Mouse (Mus musculus): ENCODE measurements around the gene Macrod1.
A peak's percentile ranks its signal among the peaks of the same experiment; 100 is the strongest.
"Not testable (repeated sequence)": the region's sequence is repeated elsewhere in the genome, so short reads cannot be mapped to it uniquely, and the experiment has no call there.

Gene Macrod1

DNA sequence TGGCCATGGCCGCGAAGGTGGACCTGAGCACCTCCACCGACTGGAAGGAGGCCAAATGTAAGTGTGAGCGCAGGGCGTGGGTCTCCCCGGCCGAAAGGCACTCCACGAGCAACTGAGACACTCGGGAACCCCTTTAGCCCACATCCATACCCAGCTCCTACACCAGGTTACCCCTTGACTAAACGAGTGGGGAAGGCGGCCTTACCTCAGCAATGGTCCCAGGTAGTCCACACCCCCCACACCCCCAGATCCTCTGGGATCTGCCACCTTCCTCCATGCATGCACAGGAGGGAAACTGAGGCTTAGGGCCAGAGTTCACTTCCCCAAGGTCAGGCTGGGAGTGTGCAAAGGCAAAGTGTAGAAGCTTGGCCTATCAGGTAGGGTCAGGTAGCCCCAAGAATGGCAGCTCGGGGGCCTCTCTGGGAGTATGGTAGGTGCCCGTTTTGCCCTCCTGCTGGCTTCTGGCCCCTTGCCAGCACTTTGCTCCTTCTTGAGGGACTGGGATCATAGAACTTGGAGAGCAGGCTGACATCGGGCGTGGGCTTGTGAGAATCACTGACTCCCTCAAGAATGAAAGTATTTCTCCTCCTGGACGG lies 614 bp downstream of the Macrod1 start:
- DNase-seq (ENCODE audit: low spot score): no peak

DNA sequence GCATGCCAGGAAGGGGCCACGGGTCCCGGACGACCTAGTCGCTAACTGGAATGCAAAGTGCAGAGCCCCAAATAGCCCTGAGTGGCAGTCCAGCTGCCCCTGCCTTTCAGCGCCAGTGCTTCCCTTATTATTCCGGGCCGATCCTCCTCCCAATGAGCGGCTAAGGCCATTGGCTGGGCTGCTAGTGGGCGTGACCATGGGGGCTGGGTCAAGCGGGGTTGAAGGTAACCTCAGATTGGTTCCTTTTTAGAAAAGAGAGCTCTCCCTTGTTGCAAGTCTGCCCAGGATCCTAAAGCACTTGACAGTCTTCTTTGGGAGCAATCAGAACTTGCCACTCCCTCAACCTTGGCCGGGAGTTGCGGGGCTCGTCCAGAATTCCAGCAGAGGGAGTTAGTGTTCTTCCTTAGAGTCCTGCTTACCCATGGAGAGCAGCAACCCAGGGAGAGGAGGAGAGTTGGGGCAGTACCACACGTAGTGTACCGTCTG lies 1.2 kb downstream of the Macrod1 start:
- DNase-seq (ENCODE audit: low spot score): peak; percentile 41

DNA sequence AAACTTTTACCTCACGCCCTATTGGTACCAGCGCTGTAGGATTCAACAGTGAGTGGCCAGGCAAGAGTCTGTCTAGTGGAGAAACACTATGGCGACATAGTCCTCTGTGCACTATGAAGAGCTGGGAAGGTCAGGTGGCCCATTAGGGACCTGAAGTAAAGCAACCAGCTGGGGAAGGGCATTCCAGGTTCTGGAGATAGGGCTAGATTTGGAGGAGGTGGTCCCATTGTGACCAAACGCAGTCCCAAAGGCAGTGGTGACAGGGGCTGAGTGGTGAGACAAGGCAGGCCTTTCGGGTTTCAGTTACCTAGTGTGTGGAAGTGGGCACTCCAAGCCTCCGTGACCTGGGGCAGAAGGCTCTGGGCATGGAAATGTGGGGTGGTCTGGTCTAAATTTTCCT lies 1.9 kb downstream of the Macrod1 start:
- DNase-seq (ENCODE audit: low spot score): no peak

DNA sequence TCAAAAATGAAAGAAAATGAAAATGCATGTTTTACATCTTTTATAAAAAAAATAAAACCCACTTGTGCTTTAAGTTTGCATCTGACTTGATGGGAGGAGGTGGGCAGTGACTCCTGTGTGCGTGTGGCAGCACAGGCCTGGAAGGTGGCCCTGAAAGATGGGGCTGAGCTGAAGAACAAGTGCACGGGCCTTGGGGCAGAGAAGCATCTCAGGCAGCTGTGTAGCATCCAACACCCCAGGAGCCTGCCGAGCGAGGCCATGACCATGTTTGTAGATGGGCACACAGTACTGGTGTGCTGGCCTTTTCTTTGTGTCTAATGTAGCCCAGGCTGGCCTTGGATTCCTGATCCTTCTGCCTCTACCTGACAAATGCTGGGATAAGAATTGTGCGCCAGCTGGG lies 5.5 kb downstream of the Macrod1 start:
- no peak for DNase-seq (ENCODE audit: low spot score)

DNA sequence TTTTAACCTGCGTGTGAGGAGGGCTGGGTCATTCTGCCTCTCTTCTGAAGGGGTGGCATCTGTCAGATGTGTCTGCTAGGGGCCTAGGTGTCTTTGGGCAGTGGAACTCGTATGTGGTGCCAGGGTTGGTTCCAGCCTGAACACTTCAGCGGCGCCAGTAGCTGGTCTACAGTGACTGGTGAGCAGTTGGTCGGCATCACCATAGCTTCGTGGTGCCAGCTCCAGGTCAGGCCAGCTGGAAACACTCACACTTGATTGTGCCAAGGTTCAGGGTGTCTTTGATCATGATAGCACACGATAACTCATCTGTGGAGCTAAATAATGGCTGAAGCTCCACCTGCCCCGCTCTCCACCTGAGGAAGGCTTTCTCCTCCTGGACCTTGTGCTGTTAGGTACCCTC lies 6.3 kb downstream of the Macrod1 start:
- no peak for DNase-seq (ENCODE audit: low spot score)

DNA sequence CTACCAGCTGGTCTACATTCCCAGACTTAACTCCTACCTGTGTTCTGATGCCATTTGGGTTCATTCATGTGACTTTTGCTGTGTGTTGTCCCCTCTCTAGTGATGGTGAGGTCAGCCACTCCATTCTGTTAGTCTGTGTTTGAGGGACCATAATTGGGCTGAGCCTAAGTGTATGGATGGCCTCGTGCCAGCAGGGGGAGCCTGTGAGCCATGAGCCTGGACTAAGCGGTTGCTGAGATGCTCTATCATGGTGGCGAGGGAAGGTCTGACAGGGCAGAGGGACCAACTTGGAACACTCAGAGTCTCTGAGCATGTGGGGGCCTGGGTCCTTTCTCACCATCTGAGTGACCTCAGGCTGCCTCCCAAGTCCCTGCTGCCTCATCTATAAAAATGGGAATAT lies 8.0 kb downstream of the Macrod1 start:
- DNase-seq (ENCODE audit: low spot score): peak; percentile 76

DNA sequence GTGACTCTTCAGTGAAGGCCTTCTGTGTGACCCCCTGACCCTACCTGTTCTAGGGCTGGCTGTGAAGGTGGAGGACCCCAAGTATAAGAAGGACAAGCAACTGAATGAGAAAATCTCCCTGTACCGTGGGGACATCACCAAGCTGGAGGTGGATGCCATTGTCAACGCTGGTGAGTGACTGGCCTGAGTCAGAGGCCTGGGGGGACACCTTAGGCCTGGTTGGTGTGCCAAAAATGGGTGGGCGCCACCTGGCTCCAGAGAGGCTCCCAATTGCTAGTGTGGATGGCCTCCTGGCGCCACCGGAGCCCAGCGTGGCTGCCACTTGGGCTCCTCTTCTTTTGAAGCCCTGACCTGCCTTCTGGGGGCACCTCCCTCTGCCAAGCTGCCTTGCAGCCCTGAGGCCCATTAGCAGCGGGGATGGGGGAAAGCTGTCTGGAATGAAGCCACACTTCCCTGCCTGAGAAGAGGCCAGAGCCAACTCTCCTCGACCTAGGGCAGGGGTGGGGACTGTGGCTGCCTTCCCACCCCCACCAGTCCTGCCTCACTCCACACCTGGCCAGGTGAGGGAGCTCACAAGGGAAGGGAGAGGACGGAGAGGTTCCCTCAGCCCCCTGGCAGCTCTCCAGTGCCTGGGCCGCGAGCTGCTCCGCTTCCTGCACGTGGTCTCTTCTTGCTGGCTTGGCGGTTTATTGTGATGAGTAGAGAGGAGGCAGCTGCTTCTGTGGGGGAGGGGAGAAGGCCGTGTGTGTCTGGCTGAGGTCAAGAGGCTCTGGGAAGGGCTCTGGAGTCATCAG lies 9.6 kb downstream of the Macrod1 start:
- peak; percentile 39 for DNase-seq (ENCODE audit: low spot score)

DNA sequence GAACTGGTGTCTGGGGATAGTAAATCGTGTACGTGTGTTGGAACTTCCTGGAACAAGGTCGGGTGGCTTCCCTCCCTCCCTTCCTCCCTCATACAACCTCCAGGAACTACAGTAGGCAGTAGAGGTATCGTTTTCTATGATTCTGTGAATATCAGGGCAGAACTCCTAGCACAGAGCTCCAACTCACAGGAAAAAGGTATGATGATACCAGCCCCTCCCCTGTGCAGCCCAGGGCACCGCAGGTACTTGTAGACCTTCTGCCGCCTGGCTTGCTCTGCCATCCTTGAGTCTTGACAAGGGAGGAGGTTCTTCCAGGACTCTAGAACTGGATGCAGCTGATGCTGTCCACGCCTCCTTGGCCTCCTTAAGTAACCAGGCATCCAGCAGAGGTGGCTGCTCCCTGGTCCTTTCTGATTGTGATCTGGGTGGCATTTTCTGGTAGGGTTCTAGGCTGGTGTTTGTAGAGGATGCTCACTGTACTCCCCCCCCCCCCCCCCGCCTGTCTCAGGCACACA lies 10.3 kb downstream of the Macrod1 start:
- DNase-seq (ENCODE audit: low spot score): no peak

DNA sequence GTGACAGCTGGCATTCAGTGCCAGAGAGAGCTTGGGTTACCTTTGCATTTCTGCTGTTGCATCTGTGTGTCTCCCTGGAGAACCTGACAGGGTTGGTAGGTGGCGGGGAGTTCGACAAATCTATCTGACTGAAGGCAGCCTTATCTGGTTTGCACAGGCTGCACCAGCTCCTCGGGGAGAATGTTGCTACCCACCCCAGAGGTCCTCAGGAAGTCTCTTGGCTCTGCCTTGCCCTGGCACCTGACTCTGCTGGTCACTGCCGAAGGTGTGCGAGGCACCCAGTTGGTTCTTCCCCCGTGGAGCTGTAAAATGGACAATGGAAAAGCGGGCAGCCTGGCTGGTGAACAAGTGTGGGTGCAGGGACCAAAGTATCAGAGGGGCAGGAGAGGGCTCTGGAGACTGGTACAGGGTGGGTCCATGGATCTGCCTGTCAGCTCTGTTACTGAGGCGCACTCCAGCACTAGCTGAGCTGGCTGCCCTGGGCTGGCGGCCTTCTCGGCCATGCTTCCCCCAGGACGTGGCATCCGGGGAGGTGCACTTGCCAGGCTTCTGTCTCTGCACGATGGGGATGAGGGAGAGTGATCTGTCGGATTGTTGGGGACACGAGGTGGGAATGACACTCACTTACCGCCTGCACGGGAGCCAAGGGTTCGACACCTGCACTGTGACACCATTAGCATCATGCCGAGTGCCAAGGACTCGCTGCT lies 10.9 kb downstream of the Macrod1 start:
- no peak for DNase-seq (ENCODE audit: low spot score)

DNA sequence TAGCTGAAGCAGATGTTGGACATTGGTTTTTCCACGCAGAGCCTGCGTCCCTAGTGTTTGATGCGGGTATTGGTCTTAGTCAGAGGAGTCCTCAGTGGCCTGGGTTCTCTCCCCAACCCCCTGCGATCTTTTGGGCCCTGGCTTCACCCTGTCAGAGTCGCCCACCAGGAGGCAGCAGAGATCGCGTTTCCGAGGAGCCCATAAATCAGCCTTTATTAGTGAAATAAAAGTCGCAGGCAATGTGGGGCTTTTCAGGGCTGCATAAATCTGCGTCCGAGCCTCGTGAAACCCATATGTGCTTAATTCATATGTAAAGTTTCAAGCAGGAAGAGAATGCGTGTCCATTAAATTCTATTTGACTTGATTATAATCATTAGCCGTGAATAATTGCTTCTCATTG lies 11.5 kb downstream of the Macrod1 start:
- peak; percentile 67 for DNase-seq (ENCODE audit: low spot score)

DNA sequence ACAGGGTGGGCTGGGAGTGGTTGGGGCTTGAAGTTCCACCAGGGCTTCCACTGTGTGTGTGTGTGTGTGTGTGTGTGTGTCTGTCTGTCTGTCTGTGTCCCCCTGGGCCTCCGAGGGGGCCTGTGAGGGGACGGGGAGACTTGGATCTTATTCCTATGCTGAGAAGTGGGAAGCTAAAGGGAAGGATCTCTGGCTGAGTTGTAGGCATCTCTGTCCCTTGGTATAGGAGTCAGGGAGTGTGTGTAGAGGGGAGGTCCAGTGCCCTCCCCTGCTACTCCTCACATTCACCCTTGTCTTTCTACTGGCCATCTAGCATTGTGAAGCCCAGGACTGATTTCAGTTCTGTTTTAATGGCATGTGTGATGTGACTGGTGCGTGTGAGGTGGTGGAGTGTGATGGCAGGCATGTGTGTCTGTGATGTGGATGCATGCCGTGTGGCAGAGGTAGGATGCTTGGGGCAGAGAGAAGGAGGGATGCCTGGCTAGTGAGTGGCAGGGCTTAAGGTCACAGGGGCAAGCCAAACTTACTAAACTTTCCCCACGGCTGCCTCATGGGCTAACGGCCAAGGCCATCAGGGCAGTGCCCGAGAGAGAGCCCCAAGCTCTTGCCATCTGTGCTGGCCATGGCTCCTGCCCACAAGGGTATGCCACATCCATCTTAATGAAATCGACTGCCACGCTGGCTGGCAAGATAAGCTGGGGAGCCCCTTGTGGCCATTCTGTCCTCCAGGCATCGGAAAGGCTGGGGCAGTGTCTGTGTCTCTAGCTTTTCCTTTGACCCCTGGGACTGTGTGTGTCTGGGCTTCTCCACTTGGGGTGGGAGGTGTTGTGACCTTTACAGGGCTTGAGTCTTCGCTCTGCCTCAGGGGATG lies 12.3 kb downstream of the Macrod1 start:
- DNase-seq (ENCODE audit: low spot score): no peak

DNA sequence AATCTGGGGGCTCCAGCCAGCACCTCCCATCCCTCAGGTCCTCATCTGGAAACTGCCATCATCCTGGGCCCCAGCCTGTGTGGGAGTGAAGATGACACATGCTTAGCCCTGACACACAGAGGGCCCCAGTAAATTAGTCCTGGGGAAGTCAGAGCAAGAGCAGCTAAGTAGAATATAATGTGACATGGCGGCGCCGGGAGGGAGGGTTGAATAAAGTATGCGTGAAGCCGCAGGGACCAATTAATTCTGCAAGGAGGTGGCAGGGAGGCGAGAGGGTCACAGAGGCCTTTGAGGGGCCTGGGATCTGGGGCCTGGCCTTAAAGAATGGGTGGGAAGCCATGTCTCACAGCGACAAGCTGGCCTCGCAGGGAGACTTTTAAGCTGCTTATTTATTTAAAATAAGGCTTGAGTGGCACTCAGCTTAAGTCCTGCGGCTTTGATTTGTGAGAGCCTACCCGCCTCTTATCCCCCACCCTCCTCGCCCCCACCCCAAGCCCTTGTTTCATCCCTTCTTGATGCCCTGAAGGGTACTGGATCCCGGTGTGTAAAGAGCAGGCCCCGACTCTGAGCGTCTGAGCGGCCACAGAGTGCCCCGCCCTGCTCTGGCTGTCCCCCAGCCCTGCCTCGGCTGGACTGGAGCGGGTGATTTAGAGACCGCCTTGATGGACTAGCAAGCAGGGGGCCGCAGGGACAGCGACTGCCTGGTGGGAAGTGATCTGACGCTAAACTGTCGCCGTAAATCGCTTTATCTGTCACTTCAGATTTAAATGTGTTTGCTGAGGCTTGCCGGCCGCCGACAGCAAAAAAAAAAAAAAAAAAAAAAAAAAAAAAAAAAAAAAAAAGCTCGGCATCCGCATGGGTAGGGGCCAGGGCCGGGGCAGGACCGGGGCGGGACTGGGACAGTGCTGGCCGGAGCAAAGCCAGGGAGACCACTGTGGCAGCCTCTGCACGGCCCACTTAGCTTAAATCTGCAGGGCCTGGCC lies 13.5 kb downstream of the Macrod1 start:
- no peak for DNase-seq (ENCODE audit: low spot score)

DNA sequence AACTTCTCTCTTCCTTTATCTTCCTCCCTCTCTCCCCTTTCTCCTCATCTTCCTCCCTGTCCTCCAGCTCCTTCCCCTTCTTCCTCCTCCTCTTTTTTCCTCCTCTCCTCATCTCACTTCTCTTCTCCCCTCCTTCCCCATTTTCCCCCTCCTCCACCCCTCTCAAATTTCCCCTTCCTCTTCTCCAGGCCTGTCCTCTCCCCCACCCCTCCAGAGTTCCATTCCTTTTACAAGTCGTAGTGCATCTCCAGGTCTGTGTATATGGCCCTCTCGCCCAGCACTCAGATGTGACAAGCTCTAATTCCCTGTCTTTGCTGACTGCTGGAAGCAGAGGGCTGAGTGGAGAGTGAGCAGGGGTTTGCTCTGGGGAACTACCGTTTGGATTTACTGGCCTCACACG lies 14.2 kb downstream of the Macrod1 start:
- no peak for DNase-seq (ENCODE audit: low spot score)

DNA sequence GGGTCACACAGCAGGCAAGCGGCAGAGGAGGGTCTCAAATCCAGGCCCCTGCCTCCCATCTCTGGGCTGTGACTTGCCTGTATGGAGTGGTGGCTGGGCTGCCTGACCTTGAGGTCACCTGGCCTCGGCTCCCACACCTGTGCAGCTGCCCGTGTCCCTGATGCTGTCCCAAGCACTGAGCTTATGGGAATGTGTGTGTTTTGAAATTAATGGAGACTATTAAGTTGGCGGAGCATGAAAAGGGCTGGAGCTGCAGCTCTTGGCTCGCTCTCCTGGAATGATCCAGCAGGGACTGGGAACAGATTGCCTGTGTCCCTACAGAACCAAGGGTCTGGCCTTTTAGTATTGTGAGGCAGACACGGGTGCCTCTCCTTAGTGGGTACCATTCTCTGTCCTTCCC lies 15.6 kb downstream of the Macrod1 start:
- no peak for DNase-seq (ENCODE audit: low spot score)

DNA sequence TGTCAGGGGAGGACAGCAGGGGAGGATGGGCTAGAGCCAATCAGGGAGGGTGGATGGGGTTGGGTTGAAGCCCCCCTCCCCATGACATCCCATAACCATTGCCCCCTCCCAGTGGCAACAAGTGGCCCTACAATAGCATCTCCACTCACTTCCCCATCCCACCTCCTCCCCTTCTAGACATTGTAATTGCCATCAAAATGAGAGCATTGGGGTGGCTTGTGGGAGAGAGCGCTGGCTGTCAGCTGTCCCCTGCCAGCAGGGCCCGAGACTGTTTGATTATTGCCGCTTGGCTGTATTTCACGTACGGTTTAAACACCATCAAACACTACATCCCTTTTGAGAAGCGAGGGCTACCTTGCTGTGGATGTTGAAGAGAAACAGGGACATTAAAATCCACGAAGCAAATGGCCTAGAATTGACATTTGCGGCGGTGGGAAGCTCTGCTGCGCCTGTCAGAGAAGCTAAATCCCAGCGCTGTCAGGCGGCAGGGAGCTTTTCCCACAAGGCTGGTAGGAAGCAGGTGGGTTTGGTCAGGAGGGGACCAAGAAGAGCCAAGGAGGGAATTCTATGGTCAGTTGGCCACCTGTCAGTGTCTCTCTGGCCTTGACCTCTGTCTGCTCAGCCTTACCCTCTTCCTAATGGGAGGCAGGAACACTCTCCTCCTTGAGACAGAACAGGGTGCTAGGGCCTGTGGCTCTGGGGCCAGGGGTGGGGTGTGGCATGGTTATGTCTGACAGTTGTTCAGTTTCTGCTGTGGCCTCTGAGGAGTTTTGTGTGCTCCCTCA lies 17.6 kb downstream of the Macrod1 start:
- no peak for DNase-seq (ENCODE audit: low spot score)

DNA sequence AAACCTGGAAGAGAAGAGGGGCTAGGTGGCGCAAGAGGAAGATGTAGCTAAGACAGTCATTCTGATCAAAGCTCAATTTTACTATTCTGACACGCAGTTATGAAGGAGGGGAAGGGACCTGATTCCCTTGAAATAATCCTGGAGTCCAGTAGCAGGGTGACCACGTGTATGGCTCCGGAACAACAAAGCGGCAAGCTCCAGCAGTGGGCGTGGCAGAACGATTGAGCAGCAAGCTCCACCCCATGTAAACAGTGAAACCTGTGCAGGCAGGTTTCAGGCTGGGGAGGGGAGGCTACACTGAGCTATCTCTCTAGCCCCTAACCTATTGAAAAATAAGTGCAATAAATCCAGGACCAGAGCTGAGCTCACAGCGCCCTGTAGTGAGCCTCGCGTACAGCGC lies 18.7 kb downstream of the Macrod1 start:
- not testable (repeated sequence) for DNase-seq (ENCODE audit: low spot score)

DNA sequence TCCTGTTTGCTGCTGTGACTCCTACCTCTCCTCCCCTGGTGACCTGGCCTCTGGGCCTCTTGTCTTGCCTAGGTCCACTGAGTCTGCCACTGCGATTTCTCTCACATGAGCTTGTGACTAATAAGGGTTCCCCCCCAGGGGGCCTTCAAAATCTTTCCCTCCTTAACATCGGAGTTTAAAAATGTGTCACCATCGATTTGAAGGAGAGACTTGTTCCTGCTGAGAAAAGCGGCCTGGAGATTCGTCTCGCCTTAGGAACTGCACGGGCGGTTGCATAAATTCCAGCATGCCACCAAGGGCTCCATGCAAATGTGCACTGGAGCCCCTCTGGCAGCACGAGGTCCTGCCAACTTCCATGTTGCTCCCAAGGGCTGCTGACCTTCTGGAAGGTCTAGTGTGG lies 21.1 kb downstream of the Macrod1 start:
- no peak for DNase-seq (ENCODE audit: low spot score)

DNA sequence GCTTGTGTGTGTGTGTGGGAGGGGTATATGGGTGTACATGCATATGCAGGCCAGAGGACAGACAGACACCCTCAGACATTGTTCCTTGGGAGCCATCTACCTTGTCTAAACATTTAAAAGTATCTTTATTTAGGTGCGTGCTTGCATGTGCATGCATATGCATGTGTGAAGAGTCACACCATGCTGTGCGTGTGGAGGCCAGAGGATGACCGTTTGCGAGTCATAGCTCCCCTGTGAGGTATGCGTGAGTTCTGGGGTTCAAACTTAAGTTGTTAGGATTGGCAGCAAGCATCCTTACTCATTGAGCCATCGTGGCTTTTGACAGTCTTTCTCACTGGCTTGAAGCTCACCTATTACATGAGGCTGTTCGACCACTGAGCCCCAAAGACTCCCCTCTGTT lies 21.7 kb downstream of the Macrod1 start:
- no peak for DNase-seq (ENCODE audit: low spot score)

DNA sequence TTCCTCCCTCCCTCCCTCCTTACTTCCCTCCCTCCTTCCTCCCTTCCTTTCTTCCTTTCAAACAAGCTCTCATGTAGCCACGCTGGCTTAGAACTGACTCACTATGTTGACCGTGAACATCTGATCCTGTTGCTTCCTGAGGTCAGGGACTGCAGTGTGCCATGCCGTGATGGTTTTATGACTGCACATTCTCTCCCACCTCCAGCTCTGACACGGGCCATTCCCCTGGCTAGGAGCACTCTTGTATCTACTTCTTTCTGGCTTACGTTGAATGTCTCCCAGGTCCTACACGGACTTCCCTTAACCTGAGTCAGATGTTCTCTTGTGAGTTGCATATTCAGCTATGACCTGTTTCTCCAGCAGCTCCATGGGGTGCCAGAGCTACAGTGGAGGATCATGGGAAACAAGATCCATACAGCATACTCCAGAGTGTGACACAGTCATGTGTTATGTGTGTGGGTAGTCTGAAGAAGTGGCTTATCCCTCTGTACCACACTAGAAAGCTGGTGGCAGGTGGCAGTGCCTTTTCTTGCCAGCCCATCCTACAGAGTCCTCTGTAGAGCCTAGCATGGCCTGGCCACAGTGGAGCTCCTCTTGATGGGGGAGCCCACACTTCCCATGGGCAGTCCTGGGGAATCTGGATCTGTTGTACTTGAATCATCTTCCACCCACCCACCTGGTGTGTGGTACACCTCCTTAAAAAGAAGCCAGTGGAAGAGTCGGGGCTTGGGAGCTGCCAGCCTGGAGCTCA lies 25.1 kb downstream of the Macrod1 start:
- no peak for DNase-seq (ENCODE audit: low spot score)
